Mouse (Mus musculus): ENCODE measurements around the gene Armt1.

DNA sequence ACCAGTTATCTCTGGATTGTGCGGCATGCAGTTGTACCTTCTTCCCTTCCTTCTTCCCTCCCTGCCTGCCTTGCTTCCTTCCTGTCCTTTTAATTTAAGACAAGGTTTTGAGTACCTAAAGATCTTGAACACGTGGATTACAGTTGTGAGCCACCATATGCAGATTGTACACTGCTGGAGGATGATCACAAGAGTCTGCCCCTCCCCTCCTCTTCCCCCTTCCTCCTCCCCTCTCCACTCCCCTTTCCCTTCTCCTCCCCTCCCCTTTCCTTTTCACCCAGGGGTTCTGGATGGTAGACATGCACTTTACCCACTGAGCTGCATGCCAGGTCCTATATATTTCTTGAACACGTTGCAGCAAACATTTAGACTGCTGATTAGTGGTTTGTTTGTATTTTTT is 3.1 kb downstream of the Armt1 start:
- TF ChIP-seq CTCF (conservative IDR thresholded peaks at IDR 0.05; ENCODE audit: insufficient read depth, insufficient read length, low read depth, low read length) (no peak), POLR2A (IDR thresholded peaks at IDR 0.05; ENCODE audit: low read depth, low read length) (no peak)
